Mouse (Mus musculus): ENCODE measurements around the gene Sesn2.

Sesn2 gene

DNA sequence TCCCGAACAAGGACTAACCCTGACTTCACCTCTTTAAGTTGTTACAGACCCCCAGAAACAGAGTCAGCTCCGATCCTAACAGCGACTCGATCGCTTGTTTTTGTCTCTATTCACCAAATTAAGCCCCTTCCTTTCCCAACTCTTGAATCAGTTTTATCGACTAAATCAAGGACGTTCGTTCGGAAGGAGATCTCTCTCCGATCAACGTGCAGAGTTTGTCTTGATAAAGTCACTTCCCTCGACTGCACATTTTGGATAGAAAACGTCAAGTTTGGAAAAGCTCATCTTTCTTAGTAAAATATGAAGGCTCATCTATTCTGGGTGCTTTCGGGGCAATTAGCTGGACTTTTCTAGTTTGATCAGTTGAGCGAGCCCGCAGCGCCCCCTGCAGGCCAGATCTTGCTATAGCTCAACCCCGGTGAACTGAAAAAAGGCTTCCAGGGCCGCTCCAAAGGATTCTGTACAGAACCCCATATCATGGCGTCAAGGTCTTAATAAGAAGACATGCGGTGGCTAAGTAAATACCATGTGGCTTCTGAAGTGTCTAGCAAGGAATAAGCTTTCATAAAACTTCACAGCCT, 4.3 kb upstream of the Sesn2 start:
- DNase-seq (ENCODE audit: extremely low read depth, low read depth, low spot score), result no peak

DNA sequence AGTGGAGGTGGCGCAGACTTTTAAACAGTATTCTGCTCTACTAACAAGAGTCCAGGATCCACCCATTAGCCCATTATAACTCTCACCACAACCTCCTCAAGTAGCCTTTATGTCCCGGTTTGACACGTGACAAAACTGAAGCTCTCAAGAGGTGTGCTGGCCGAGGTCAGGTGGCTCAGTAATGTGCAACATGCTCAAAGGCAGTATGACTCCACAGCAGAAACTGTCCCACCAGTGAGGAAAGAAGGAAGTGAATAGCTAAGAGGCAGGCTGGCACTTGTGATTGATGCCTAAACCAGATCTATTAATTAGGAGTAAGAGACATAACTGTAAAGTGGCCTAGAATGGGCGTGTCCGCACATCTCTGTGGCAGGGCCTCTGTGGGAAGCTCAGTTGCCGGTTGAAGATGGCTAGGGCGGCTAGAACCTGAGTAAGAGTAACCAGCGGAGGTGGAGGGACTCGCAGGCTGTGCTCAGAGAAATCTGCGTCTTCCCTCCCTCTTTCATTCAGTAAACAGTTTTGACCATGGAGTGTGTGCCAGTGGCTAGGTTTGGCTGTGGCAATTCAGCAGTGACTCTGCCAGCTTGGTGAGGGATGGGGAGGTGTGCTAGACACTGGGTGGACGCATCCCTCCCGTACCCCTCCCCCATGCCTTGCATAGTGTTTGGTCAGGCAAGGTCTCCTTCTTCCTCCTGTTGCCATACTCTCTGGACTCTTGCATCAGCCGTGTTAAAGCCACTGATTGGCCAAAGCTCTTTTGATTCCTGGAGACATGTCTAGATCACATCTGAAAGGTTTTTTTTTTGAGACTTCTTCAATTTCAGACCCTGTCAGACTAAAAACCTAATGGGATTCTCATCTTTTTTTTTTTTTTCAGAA, 3.3 kb upstream of the Sesn2 start:
- no peak for DNase-seq (ENCODE audit: extremely low read depth, low read depth, low spot score)

DNA sequence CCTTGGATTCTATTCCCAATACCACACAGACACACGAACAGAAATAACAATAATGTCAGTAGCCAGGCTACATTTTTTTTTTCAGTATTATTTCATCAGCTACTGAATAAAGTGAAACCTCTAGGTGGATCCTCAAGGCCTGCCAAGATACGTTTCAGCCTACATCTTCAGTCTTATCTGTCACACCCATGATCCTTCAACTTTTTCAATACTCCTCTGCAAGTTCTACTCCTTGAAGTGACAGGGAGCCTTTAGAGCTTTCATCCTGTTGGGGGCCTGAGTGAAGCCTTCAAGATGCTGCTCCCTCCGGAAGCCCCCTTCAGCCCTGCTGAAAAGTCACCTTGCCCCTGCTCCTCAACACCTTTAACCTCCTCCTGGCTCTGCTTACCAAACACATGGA, 1.8 kb upstream of the Sesn2 start:
- DNase-seq (ENCODE audit: extremely low read depth, low read depth, low spot score), result no peak

DNA sequence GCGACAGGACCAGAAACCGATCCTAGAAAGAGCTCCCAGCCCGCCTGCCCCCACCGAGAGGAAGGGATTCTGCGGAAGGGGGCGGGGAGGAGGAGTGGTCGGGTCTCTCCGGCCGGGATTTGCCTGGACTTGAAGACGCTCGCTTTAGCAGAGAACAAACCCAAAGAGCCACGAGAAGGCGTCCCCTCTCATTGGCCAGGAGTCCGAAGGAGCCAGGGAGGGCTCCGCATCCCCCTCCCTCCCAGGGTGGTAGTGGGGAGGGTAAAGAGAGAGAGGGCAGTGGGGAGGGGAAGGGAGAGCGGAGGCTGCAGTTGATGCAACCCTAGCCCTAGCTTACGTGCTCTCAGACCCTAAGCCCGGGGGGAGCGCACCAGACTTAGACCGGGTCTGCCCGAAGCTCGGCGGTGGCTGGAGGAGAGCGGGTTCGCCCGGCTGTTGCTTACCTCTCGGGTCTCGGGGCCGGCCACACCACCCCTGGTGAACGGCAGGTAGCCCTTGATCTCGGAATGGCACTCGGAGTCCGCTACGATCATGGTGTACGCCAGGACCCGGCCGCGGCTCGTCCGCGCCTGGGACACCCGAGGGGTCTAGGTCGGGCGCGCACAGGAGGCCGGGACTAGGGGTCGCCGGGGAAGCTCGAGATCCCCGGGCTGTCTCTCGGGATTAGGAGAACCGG, 542 bp downstream of the Sesn2 start:
- DNase-seq (ENCODE audit: extremely low read depth, low read depth, low spot score), result no peak

DNA sequence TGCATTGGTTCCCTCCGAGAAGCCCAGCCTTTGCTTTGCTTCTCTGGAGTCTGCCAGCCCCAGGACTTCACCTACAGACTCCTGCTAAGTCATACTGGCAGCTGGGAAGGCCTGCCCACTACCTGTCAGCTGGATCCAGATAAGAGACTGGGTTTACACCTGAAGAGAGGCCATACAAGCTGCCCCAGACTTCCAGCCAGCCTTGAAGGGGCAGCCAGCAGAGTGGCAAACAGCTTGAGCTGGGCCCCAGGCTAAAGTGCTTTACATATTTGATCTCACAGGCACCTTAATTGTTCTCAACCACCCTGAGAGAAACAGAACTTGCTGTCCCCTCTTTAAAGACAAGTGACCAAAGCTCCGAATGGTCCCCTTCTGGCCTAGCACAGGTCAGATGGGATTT, 3.1 kb downstream of the Sesn2 start:
- DNase-seq (ENCODE audit: extremely low read depth, low read depth, low spot score), result no peak

DNA sequence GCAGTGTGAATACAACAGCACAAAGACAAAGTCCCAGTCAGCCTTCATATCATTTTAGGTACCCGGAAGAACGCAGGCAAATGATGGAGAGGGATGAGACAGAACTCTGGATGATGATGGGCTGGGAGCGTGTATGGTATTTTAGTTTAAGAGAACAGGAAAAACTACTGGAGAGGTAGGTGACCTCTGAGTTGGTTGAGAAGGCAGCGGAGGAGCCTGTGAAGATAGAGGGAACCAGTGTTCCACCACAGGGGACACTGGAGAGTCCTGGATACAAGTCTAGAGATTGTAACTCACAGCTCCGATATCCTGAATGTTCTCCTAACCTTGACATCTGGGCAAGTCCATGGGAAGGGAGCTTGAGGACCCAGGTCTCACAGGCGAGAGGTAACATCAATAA, 4.1 kb downstream of the Sesn2 start:
- DNase-seq (ENCODE audit: extremely low read depth, low read depth, low spot score), result no peak

DNA sequence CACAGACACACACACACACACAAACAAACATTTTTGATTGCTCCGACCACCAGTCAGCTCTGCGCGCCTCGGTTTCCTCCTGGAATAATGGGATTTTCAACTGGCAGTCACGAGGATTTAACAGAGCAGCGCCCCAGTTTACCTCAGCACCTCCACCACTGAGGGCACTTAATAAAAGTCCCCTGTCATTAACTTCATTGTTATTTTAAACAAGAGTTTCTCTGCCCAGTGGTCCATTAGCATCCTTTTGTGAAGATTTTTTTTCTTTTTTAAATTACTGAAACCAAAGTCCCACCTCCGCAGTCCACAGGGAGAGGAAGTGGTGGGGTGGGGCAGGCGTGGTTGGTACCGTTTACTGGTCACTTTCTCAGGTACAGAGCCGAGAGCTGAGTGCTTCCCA, 4.5 kb downstream of the Sesn2 start:
- DNase-seq (ENCODE audit: extremely low read depth, low read depth, low spot score), result no peak

DNA sequence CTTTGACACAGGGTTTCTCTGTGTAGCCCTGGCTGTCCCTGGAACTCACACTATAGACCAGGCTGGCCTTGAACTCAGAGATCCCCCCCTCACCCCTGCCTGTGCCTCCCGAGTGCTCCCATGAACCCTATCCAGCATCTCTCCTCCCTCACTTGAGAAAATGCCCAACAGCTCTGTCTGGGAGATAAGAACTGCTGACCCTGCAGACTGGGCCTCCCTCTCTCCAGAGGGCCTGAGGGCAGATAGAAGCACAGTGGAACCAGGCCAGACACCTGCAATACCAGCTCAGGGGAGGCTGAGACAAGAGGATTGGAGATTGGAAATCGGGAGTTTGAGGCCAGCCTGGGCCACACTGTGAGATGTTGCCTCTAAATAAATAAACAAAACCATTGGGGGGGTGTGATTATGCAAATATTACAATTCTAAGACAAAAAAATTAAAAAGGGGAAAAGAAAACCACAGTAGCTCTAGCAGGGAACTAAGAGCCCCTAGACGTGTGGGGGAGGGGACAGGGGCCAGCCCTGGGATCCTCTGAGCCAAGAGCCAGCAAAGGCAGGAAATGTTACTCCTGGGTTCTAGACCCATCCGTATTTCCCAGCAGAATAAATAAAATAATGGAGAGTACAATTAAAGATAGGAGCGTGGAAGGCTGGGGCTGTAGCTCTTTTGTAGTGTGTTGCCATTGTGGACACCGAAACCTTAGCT, 5.1 kb downstream of the Sesn2 start:
- DNase-seq (ENCODE audit: extremely low read depth, low read depth, low spot score), result no peak

DNA sequence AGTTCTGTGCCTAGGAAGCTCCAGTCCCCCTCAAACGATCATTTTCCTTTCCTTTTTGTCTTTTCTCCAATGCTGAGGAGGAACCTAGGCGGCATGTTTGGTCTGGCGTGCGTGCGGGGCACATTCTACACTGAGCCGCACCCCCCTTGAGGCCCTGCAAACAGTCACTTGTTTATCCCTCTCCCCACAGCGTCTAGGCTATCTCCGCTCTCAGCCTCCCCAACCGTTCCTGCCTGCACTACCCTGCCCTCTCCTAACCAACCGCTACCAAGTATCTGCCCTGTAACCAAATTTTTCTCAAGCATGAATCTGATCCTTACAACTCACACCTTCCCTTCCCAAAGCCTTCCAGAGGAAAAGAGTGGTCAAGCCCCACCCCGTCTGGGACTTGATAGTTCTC, 7.0 kb downstream of the Sesn2 start:
- DNase-seq (ENCODE audit: extremely low read depth, low read depth, low spot score), result no peak

DNA sequence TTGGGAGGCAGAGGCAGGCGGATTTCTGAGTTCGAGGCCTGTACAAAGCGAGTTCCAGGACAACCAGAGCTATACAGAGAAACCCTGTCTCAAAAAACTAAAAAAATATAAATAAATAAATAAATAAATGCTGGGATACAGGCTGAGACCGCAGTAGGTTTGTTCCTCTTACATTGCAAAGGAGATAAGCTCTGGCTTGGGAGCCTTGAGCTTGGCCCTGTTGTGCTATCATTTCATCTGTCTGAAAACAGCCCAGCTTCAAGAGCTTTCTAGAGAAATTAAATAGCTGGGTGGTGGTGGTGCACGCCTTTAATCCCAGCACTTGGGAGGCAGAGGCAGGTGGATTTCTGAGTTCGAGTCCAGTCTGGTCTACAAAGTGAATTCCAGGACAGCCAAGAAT, 8.7 kb downstream of the Sesn2 start:
- no peak for DNase-seq (ENCODE audit: extremely low read depth, low read depth, low spot score)

DNA sequence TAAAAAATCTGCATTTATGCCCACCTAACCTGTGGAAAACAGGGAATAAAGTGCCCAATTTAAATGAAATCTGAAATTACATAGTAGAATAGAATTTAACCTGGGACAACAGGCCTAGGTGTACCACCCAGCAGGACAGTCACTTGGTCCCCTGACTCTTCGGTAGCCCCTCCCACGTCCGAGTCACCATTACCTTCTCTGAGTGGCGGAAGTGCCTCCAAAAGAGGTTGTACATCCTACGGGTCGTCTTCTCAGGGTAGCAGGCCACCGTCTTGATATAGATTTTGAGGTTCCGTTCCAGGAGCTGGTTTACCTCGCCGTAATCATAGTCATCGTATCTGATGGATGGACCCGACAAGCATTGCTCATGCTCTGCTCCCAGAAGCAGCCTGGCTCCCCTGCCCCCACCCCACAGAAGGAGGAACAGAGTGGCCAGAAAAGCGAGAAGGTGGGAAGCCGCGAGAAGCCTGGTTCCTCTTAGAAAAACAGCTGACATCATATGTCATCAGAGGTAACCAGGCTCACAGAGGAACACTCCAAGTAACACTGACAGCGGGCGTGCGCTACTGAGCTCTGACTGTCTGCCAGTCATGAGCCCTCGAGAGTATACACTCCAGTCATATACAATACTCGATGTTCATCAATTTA, 15.9 kb downstream of the Sesn2 start:
- no peak for DNase-seq (ENCODE audit: extremely low read depth, low read depth, low spot score)

DNA sequence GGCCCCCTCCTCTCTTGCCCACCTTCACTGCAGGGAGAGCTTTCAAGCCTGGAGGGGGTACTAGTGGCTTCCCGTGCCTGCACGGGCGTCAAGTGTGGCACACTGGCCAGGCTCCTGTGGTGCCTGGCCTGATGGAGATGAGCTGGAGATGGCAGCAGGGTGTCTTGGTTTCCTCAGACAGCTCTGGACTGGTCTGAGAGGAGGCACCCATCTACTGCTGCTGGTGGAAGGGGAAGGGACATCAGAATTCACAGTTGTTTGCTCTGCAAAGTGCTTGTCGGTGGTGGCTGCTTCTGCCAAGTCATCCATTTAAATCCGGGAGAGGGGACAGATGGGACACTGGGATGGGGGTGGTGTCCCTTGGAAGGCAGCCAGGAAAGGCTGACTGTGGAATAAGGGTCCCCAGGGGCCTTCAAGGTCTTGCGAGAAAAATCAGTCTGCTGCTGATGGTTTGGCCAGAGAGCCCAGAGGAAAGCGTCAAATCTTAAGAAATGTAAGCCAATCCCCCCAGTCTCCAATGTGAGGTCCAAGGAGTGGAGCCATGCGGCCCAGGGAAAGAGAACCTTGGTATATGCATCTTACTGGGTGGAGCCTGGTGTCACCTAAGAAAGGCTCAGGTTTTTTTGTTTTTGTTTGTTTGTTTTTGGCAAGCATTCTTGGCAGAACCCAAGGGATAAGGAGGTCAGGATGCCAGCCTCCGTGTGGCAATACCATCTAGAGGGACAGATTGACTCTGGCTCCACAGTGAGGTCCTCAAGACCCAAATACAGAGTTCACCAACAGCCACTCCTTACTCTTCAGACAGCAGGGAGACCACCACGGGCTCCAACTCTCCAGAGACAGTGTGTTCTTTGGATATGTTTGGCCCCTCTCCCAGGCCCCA, 17.9 kb downstream of the Sesn2 start:
- no peak for DNase-seq (ENCODE audit: extremely low read depth, low read depth, low spot score)

DNA sequence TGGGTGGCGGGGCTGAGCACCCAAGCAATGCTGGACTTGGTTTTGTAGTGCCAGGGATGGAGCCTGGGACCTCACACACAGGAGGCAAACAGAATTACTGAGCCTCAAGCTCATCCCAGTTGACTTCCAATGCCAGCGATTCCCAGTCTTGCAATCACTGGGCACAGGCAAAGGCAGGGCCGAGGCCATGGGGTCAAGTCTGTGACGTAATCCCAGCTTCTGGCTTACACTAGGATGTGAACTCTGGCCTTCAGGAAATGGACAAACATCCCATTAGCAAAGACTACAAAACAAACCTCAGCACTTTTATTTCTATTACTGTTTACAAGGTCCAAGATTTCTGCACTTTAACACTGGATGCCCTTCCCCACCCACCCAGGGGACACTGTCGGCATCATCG, 18.6 kb downstream of the Sesn2 start:
- no peak for DNase-seq (ENCODE audit: extremely low read depth, low read depth, low spot score)

DNA sequence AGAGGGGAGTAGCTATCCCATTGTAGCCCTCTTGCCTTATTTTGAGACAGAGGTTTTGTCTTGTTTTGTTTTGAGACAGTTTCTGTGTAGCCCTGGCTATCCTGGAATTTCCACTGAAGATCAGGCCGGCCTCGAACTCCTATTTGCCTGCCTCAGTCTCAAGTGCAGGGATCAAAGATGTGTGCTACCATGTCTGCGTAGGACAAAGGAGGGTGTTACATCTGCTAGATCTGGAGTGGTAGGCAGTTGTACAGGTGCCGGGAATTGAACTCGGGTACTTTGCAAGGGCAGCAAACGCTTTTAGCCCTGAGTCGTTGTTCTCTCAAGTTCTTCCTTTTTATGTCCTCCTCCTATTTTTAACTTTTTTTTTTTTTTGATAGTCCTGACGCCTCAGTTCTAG, 19.2 kb downstream of the Sesn2 start:
- DNase-seq (ENCODE audit: extremely low read depth, low read depth, low spot score), result no peak

DNA sequence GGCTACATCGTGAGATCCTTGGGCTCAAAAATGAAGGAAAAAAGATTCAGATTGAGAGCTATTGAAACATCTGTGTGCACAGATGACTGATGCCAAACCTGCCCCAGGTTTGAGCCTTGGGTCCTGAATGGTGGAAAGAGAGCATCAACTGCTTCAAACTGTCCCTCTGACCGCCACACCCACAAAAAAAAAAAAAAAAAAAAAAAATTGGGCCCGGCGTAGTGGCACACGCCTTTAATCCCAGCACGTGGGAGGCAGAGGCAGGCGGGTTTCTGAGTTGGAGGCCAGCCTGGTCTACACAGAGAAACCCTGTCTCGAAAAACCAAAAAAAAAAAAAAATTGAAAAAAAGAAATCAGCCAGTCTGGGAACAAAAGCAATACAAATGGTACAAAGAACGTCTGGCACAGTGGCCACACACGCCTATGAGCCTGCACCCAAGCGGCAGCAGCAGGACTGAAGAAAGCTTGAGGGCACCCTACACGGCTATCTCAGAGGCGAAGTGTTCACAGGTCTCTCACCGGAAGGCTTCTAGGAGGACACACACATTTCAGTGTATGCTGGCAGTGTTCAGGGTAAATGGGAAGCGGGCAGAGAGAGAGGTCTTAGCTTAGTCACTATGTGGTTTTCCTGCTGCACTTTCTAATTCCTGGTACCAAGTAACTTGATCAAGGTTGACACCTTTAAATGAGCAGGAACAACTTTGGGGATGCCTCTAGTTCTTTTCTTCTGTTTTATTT, 19.9 kb downstream of the Sesn2 start:
- no peak for DNase-seq (ENCODE audit: extremely low read depth, low read depth, low spot score)

DNA sequence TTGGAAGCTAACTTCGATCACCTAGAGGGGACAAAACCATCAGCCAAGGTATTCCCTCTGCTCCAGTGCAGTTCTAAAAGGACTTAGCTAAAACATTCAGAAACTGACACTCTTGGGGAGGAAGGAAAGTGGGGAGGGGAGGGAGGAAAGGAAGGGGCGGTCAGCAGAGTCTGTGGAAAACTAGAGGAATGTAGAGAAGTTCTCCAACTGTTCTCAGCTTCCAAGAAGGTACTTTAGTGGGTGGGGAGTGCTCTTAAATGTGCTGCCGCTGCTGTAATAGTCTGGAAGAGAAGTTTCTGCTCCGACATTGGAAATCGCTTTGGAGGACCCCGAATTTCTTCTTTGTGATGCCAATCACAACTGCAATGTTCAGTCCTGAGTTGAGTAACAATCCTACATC, 21.3 kb downstream of the Sesn2 start:
- DNase-seq (ENCODE audit: extremely low read depth, low read depth, low spot score), result no peak

DNA sequence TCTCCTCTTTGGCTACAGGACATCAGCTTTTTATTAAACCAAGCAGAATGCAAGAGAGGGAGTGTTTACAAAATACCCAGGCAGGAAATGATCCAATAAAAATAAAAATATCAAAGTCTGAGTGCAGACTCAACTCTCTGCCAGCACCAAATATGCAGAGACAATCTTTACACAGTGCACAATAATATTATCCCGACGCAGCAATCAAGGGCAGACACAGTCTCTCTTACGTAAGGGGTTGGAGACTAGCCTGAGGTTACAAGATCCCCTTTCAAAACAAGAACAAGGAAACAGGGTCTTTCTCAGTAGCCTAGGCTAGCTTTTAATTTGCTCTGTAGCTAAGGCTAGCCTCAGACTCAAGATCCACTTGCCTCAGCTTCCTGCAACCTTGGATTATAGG, 21.8 kb downstream of the Sesn2 start:
- no peak for DNase-seq (ENCODE audit: extremely low read depth, low read depth, low spot score)

DNA sequence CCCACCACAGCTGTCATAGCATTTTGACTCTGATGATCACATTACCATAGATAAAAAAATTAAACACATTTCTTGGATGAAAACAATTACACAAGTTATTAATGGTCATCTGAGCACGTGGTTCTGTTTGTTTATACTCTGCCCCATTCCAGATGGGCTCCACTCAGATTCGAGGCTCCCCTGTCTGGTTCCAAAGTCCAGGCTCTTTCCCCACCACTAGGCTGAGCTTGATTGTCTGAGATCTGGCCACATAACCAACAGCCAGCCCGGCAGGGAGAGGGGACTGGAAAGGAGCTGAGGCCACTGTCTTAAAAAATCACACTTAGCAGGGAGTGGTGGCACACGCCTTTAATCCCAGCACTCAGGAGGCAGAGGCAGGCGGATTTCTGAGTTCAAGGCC, 25.5 kb downstream of the Sesn2 start:
- no peak for DNase-seq (ENCODE audit: extremely low read depth, low read depth, low spot score)

DNA sequence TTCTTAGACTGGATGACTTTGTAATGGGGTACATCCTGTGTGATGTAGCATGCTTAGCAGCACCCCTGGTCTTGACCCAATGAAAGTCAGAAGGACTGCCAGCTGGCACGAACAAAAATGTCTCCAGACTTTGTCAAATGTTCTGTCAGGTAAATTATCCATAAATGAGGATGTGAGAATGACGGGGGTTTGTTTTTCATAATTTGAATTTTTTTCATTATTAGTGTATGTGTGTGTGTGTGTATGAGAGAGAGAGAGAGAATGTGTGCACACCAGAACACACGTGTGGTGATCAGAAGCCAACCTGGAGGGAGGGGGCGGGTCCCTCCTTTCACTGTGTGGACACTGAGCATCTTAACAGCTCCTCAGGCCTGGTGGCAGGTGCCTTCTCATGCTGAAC, 26.1 kb downstream of the Sesn2 start:
- DNase-seq (ENCODE audit: extremely low read depth, low read depth, low spot score), result no peak

Measured in fat pad, adult 2 months (tissue).